Mouse (Mus musculus) midbrain, embryonic 10.5 days (tissue): ENCODE data around the gene Pip4k2c. TPM values are rescaled to one million over a fixed set of nuclear protein-coding genes. Genes with fewer than 3 reads are reported as not detected.
A peak's percentile ranks its signal among the peaks of the same experiment; 100 is the strongest.

Source experiments
- DNase-seq: peaks from one replicate; pipeline ENCODE4 v3.0.0-alpha.2; 2017; ENCODE audit warnings: low spot score
- H3K27ac ChIP-seq: fragments of 300-500 bp; sonication (generic); replicated peaks from 2 replicates; pipeline ENCODE4 v1.5.1; 2016; ENCODE audit warnings: mild to moderate bottlenecking
- H3K27me3 ChIP-seq: fragments of 300-500 bp; sonication (generic); 2 replicates; pipeline ENCODE4 v1.6.1; 2016; ENCODE audit warnings: low read depth, mild to moderate bottlenecking; ENCODE audit not compliant: poor library complexity, severe bottlenecking
- H3K36me3 ChIP-seq: fragments of 300-500 bp; sonication (generic); 2 replicates; pipeline ENCODE4 v1.6.1; 2016; ENCODE audit warnings: mild to moderate bottlenecking, moderate library complexity
- H3K4me1 ChIP-seq: fragments of 300-500 bp; sonication (generic); 2 replicates; pipeline ENCODE4 v1.6.1; 2016
- H3K4me3 ChIP-seq: fragments of 300-500 bp; sonication (generic); 2 replicates; pipeline ENCODE4 v1.5.1; 2016; ENCODE audit warnings: mild to moderate bottlenecking, moderate library complexity
- H3K9me3 ChIP-seq: fragments of 300-500 bp; sonication (generic); replicated peaks from 2 replicates; pipeline ENCODE4 v1.6.1; 2016; ENCODE audit warnings: mild to moderate bottlenecking
- WGBS: fragments of 180-500 bp; shearing (Covaris S2); methylation state at CpG from one replicate; pipeline ENCODE4 v1.1.7; 2016; 5-methylcytosine and 5-hydroxymethylcytosine counted together
- polyA plus RNA-seq: library from polyadenylated mRNA; unstranded; fragments of >200 nt; fragmentation: Nextera tagmentation; extraction: Ambion mirVana; gene quantifications from 2 replicates; pipeline ENCODE4 v1.2.1, GENCODE M21; 2016

Gene Pip4k2c
- 16.5 and 18.1 TPM in 2 replicates for polyA plus RNA-seq

- no peaks in the 10 kb centered on the region for H3K9me3 ChIP-seq
- H3K36me3 ChIP-seq: peaks cover 24% of the 10 kb centered on the region
- H3K4me1 ChIP-seq: peaks cover 23% of the 10 kb centered on the region
- under 1% methylated on average over 47 of the region's 47 CpGs for WGBS
- peak within 1 kb of the TSS; percentile 96 for H3K4me3 ChIP-seq
- peak; percentile 87 for DNase-seq
- 0 out of 2 replicates have a peak, but pooled peaks cover 3% of the 10 kb centered on the region for H3K27me3 ChIP-seq
- peak within 1 kb of the TSS; percentile 87 for H3K27ac ChIP-seq
These were observed at the start of gene Pip4k2c for GRCm38 (mm10) chr10:127211414-127211854. Pip4k2c (minus strand) TSS chr10:127211585.

GRCm38 (mm10) chr10:127258489-127258888 is 47.1 kb upstream of the Pip4k2c start:
- no peaks in the 10 kb centered on the region for H3K9me3 ChIP-seq
- peaks cover 43% of the 10 kb centered on the region for H3K4me1 ChIP-seq
- no peaks in the 10 kb centered on the region for H3K36me3 ChIP-seq
- WGBS: 88% methylated on average over 8 of the region's 8 CpGs
- no peak for DNase-seq
- H3K4me3 ChIP-seq: no peak overlapping the region
- peaks cover 31% of the 10 kb centered on the region for H3K27me3 ChIP-seq
- no peak overlapping the region for H3K27ac ChIP-seq

DNA sequence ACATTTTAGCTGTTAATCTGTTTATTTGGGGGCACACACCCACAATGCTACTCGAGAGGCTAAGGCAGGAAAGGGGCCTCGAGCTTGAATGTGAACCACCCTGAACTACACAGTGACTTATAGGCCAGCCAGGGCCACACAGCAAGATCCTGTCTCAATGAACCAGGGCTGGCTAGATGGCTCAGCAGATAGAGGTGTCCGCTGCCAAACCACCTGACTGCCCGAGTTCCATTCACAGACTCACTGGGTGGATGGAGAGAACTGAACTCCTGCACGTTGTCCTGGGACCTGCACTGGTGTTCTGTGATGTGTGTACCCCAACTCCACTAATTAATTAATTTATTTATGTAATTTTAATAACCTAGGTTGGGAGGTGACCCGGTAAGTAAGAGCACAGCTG is 46.4 kb upstream of the Pip4k2c start:
- peaks cover 37% of the 10 kb centered on the region for H3K4me1 ChIP-seq
- no peak for DNase-seq
- H3K27me3 ChIP-seq: peaks cover 24% of the 10 kb centered on the region
- no peaks in the 10 kb centered on the region for H3K9me3 ChIP-seq
- H3K36me3 ChIP-seq: no peaks in the 10 kb centered on the region
- no peak overlapping the region for H3K27ac ChIP-seq
- 87% methylated on average over 6 of the region's 6 CpGs for WGBS
- no peak overlapping the region for H3K4me3 ChIP-seq

- Histone ChIP-seq H3K9me3 (no peaks in the 10 kb centered on the region), H3K27me3 (peaks cover 4% of the 10 kb centered on the region; the same call in 1 of the 2 replicates), H3K36me3 (no peaks in the 10 kb centered on the region), H3K27ac (0 out of 2 replicates have a peak overlapping the region, but pooled peaks have one; percentile 42), H3K4me3 (peak overlapping the region; percentile 45), H3K4me1 (peaks cover 24% of the 10 kb centered on the region)
- 26% methylated on average over 14 of the region's 14 CpGs for WGBS
- peak; percentile 73 for DNase-seq
These were observed 44.4 kb upstream of the Pip4k2c start for GRCm38 (mm10) chr10:127255625-127256345.

GRCm38 (mm10) chr10:127250810-127251209 is 39.4 kb upstream of the Pip4k2c start:
- peaks cover 9% of the 10 kb centered on the region; the same call in 1 of the 2 replicates for H3K36me3 ChIP-seq
- H3K9me3 ChIP-seq: no peaks in the 10 kb centered on the region
- H3K27ac ChIP-seq: no peak overlapping the region
- no peaks in the 10 kb centered on the region for H3K27me3 ChIP-seq
- no peak overlapping the region for H3K4me3 ChIP-seq
- WGBS: 90% methylated on average over 5 of the region's 5 CpGs
- H3K4me1 ChIP-seq: peaks cover under 1% of the 10 kb centered on the region; the same call in 1 of the 2 replicates
- no peak for DNase-seq

DNA sequence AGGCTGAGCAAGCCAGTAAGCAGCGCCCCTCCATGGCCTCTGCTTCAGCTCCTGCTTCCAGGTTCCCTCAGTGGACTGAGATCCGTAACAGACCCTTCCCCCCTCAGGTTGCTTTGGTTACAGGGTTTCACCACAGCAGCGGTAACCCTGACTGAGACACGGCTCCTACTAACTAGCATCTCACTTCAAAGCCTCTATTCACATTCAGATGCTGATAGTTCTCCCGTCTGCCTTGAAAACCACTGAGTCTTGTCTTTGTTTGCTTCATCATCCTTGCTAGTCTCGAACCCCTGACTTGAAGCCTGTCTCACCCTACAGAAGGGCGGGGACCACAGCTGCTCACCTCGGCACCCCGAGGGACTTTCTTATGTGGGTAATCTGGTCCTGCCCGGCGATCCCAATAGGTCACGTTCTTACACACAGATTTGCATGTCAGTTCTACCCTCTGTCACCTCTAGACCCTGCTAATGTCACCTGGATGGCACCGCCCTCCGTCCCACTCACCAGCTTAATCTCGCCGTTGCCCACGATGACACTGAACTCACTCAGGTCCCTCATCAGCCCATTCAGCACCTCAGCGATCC is 26.9 kb upstream of the Pip4k2c start:
- H3K27me3 ChIP-seq: peaks cover 12% of the 10 kb centered on the region
- no peak overlapping the region for H3K27ac ChIP-seq
- H3K4me1 ChIP-seq: peaks cover 14% of the 10 kb centered on the region
- H3K36me3 ChIP-seq: peaks cover 76% of the 10 kb centered on the region
- H3K4me3 ChIP-seq: no peak overlapping the region
- H3K9me3 ChIP-seq: no peaks in the 10 kb centered on the region
- no peak for DNase-seq
- WGBS: 73% methylated on average over 18 of the region's 18 CpGs

GRCm38 (mm10) chr10:127236541-127236940 is 25.2 kb upstream of the Pip4k2c start:
- DNase-seq: no peak
- peaks cover 12% of the 10 kb centered on the region for H3K27me3 ChIP-seq
- WGBS: 62% methylated on average over 9 of the region's 9 CpGs
- no peak overlapping the region; the same call in 1 of the 2 replicates for H3K27ac ChIP-seq
- H3K9me3 ChIP-seq: no peaks in the 10 kb centered on the region
- peaks cover 59% of the 10 kb centered on the region for H3K36me3 ChIP-seq
- peaks cover 14% of the 10 kb centered on the region for H3K4me1 ChIP-seq
- no peak overlapping the region for H3K4me3 ChIP-seq

DNA sequence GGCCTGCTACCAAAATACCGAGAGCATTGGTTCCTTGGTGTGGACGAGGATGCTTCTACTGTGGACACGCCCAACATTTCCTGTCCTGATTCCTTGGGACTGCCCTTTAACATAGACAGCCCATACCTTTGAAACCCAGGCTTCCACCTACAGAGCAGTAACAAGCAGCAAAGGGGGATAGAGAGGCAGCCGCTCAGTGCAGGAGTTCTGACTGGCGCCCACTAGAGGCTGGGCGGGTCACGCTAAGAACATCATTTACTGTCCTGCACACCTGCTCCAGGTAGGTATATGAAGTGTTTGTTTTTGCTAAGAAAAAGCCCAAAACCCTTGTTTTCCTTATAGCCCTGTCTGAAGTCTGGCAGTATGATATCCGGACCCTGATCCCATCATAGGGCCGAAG is 21.8 kb upstream of the Pip4k2c start:
- peaks cover 41% of the 10 kb centered on the region for H3K36me3 ChIP-seq

DNA sequence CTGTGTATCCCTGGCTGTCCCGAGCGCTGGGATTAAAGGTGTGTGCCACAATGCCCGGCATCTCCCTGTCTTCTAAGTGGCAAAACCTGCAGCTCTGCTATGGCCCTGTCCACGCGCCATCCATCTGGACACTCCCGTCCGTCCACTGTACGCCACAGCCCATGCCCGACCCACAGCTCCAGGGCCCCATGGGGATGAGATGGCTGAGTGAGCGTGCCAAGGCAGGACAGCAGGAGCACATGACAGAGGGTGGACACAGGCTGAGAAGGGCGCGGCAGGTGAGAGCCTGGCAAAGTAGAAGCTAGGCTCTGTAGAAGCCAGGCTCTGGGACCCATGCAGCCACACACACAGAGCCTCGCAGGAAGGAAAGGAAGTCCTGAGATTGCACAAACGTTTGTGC is 20.4 kb upstream of the Pip4k2c start:
- WGBS: 87% methylated on average over 14 of the region's 14 CpGs
- peaks cover 29% of the 10 kb centered on the region for H3K36me3 ChIP-seq
- DNase-seq: no peak

More for the DNA sequence above, 21.8 kb upstream of the Pip4k2c start:
- Histone ChIP-seq H3K9me3 (no peaks in the 10 kb centered on the region), H3K4me1 (peaks cover 10% of the 10 kb centered on the region), H3K27ac (no peak overlapping the region), H3K27me3 (peaks cover 8% of the 10 kb centered on the region), H3K4me3 (no peak overlapping the region)
- 83% methylated on average over 9 of the region's 9 CpGs for WGBS
- DNase-seq: no peak

DNA sequence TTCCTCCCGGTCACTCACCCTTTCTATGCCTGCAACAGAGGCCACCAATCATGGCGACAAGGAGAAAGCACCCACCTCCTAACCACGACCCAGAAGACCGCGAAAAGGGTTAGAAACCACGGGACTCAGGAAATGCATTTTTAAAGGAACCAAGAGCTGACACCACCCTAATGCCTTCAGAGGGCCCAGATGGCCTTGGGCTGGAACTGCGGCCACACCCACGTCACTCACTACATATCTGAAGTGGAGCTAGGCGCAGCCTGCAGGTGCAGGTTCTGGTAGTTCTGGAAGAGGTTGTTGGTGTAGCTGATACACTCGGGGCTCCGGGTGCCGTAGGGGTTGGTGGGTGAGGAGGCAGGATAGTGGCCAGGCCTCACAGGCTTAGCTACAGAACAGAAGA is 19.3 kb upstream of the Pip4k2c start:
- Histone ChIP-seq H3K27me3 (peaks cover 13% of the 10 kb centered on the region), H3K4me1 (peaks cover 4% of the 10 kb centered on the region), H3K36me3 (peaks cover 18% of the 10 kb centered on the region; the same call in 1 of the 2 replicates), H3K4me3 (no peak overlapping the region), H3K9me3 (no peaks in the 10 kb centered on the region), H3K27ac (no peak overlapping the region)
- no peak for DNase-seq
- WGBS: 92% methylated on average over 12 of the region's 12 CpGs

More for the DNA sequence above, 20.4 kb upstream of the Pip4k2c start:
- H3K4me3 ChIP-seq: no peak overlapping the region
- H3K4me1 ChIP-seq: peaks cover 5% of the 10 kb centered on the region
- H3K27ac ChIP-seq: no peak overlapping the region
- H3K27me3 ChIP-seq: peaks cover 13% of the 10 kb centered on the region
- no peaks in the 10 kb centered on the region for H3K9me3 ChIP-seq

- Histone ChIP-seq H3K9me3 (no peaks in the 10 kb centered on the region), H3K4me1 (peaks cover 11% of the 10 kb centered on the region), H3K27ac (no peak overlapping the region), H3K36me3 (peaks cover 16% of the 10 kb centered on the region; the same call in 1 of the 2 replicates), H3K27me3 (peaks cover 13% of the 10 kb centered on the region), H3K4me3 (no peak overlapping the region)
- WGBS: 29% methylated on average over 4 of the region's 4 CpGs
- peak; percentile 30 for DNase-seq
These were observed 17.5 kb upstream of the Pip4k2c start for GRCm38 (mm10) chr10:127228897-127229296.

- H3K27me3 ChIP-seq: peaks cover 13% of the 10 kb centered on the region
- peaks cover 11% of the 10 kb centered on the region for H3K4me1 ChIP-seq
- no peak overlapping the region for H3K4me3 ChIP-seq
- no peaks in the 10 kb centered on the region for H3K9me3 ChIP-seq
- DNase-seq: no peak
- peaks cover 9% of the 10 kb centered on the region; the same call in 1 of the 2 replicates for H3K36me3 ChIP-seq
- no peak overlapping the region for H3K27ac ChIP-seq
- 90% methylated on average over 8 of the region's 8 CpGs for WGBS
These were observed 15.8 kb upstream of the Pip4k2c start for GRCm38 (mm10) chr10:127227163-127227562.
